Mouse (Mus musculus) neural tube, embryonic 13.5 days (tissue): ENCODE data around the gene Tnk2. TPM values are rescaled to one million over a fixed set of nuclear protein-coding genes. Genes with fewer than 3 reads are reported as not detected.

Source experiments
- ATAC-seq: fragments of 200-750 bp; cut with Nextera tagmentation; 2 replicates; pipeline ENCODE4 v1.8.0; 2017; ENCODE audit warnings: low read depth, mild to moderate bottlenecking, moderate TSS enrichment, moderate library complexity
- H3K27ac ChIP-seq: fragments of 300-500 bp; sonication (generic); replicated peaks from 2 replicates; pipeline ENCODE4 v1.5.1; 2015; ENCODE audit warnings: moderate library complexity, mild to moderate bottlenecking, inconsistent platforms
- H3K27me3 ChIP-seq: fragments of 300-500 bp; sonication (generic); 2 replicates; pipeline ENCODE4 v1.6.1; 2015; ENCODE audit warnings: mild to moderate bottlenecking, inconsistent platforms
- H3K36me3 ChIP-seq: fragments of 300-500 bp; sonication (generic); 2 replicates; pipeline ENCODE4 v1.6.1; 2015; ENCODE audit warnings: mild to moderate bottlenecking, inconsistent platforms
- H3K4me1 ChIP-seq: fragments of 300-500 bp; sonication (generic); replicated peaks from 2 replicates; pipeline ENCODE4 v1.6.1; 2015; ENCODE audit warnings: inconsistent platforms
- H3K4me2 ChIP-seq: fragments of 300-500 bp; sonication (generic); 2 replicates; pipeline ENCODE4 v1.6.1; 2015; ENCODE audit warnings: inconsistent platforms, mild to moderate bottlenecking, moderate library complexity
- H3K4me3 ChIP-seq: fragments of 300-500 bp; sonication (generic); 2 replicates; pipeline ENCODE4 v1.5.1; 2015; ENCODE audit warnings: mild to moderate bottlenecking, inconsistent platforms
- H3K9ac ChIP-seq: fragments of 300-500 bp; sonication (generic); 2 replicates; pipeline ENCODE4 v1.6.1; 2015; ENCODE audit warnings: moderate library complexity, mild to moderate bottlenecking, inconsistent platforms
- H3K9me3 ChIP-seq: fragments of 300-500 bp; sonication (generic); 2 replicates; pipeline ENCODE4 v1.6.1; 2016; ENCODE audit warnings: inconsistent platforms
- WGBS: fragments of 180-500 bp; shearing (Covaris S2); methylation state at CpG from one replicate; pipeline ENCODE4 v1.1.7; 2015; 5-methylcytosine and 5-hydroxymethylcytosine counted together
- polyA plus RNA-seq: library from polyadenylated mRNA; unstranded; fragments of >200 nt; fragmentation: Nextera tagmentation; extraction: Ambion mirVana; gene quantifications from 2 replicates; pipeline ENCODE4 v1.2.1, GENCODE M21; 2015

The Tnk2 gene
- polyA plus RNA-seq, 1 experiment from 2014 or later: 21.4 TPM

- Histone ChIP-seq H3K4me1 (no peaks in the 10 kb centered on the region), H3K9ac (no peak overlapping the region), H3K4me3 (no peak overlapping the region), H3K9me3 (no peaks in the 10 kb centered on the region), H3K27me3 (no peaks in the 10 kb centered on the region), H3K27ac (no peak overlapping the region), H3K36me3 (peaks cover 11% of the 10 kb centered on the region), H3K4me2 (no peak overlapping the region)
- WGBS: 74% methylated on average over 5 of the region's 5 CpGs
- ATAC-seq: no peak
These were observed 43.5 kb downstream of the Tnk2 start for GRCm38 (mm10) chr16:32687221-32687620.

GRCm38 (mm10) chr16:32688770-32689169, 45.1 kb downstream of the Tnk2 start:
- no peaks in the 10 kb centered on the region for H3K9me3 ChIP-seq
- H3K9ac ChIP-seq: no peak overlapping the region
- H3K4me3 ChIP-seq: no peak overlapping the region
- H3K4me2 ChIP-seq: no peak overlapping the region
- no peak overlapping the region for H3K27ac ChIP-seq
- no peak for ATAC-seq
- 55% methylated on average over 4 of the region's 4 CpGs for WGBS
- no peaks in the 10 kb centered on the region for H3K4me1 ChIP-seq
- H3K36me3 ChIP-seq: no peaks in the 10 kb centered on the region
- no peaks in the 10 kb centered on the region for H3K27me3 ChIP-seq

GRCm38 (mm10) chr16:32689501-32689900, 45.8 kb downstream of the Tnk2 start:
- no peak overlapping the region for H3K27ac ChIP-seq
- no peaks in the 10 kb centered on the region for H3K9me3 ChIP-seq
- no peak overlapping the region for H3K4me2 ChIP-seq
- H3K4me1 ChIP-seq: no peaks in the 10 kb centered on the region
- H3K36me3 ChIP-seq: no peaks in the 10 kb centered on the region
- 5% methylated on average over 9 of the region's 9 CpGs for WGBS
- no peak for ATAC-seq
- no peak overlapping the region for H3K4me3 ChIP-seq
- H3K9ac ChIP-seq: no peak overlapping the region
- H3K27me3 ChIP-seq: no peaks in the 10 kb centered on the region

GRCm38 (mm10) chr16:32696841-32697464, 53.3 kb downstream of the Tnk2 start:
- no peak for ATAC-seq
- WGBS: 51% methylated on average over 7 of the region's 7 CpGs
- Histone ChIP-seq H3K27ac (no peak overlapping the region), H3K36me3 (no peaks in the 10 kb centered on the region), H3K4me1 (no peaks in the 10 kb centered on the region), H3K9ac (no peak overlapping the region), H3K4me2 (no peak overlapping the region), H3K27me3 (no peaks in the 10 kb centered on the region), H3K9me3 (no peaks in the 10 kb centered on the region), H3K4me3 (no peak overlapping the region)

- no peaks in the 10 kb centered on the region for H3K9me3 ChIP-seq
- no peaks in the 10 kb centered on the region for H3K4me1 ChIP-seq
- no peak overlapping the region for H3K27ac ChIP-seq
- no peak overlapping the region for H3K4me2 ChIP-seq
- H3K9ac ChIP-seq: no peak overlapping the region
- no peak for ATAC-seq
- H3K4me3 ChIP-seq: no peak overlapping the region
- 92% methylated on average over 22 of the region's 22 CpGs for WGBS
- no peaks in the 10 kb centered on the region for H3K36me3 ChIP-seq
- no peaks in the 10 kb centered on the region for H3K27me3 ChIP-seq
These were observed 54.2 kb downstream of the Tnk2 start for GRCm38 (mm10) chr16:32697665-32698446.

- no peak overlapping the region for H3K27ac ChIP-seq
- ATAC-seq: no peak
- no peak overlapping the region for H3K4me3 ChIP-seq
- 26% methylated on average over 7 of the region's 7 CpGs for WGBS
- no peaks in the 10 kb centered on the region for H3K9me3 ChIP-seq
- H3K4me2 ChIP-seq: no peak overlapping the region
- H3K27me3 ChIP-seq: no peaks in the 10 kb centered on the region
- H3K9ac ChIP-seq: no peak overlapping the region
- H3K36me3 ChIP-seq: no peaks in the 10 kb centered on the region
- no peaks in the 10 kb centered on the region for H3K4me1 ChIP-seq
These were observed 54.9 kb downstream of the Tnk2 start for GRCm38 (mm10) chr16:32698550-32698949.

- Histone ChIP-seq H3K4me1 (no peaks in the 10 kb centered on the region), H3K9me3 (no peaks in the 10 kb centered on the region), H3K27ac (no peak overlapping the region), H3K36me3 (no peaks in the 10 kb centered on the region), H3K27me3 (no peaks in the 10 kb centered on the region), H3K4me3 (no peak overlapping the region), H3K9ac (no peak overlapping the region), H3K4me2 (no peak overlapping the region)
- 76% methylated on average over 9 of the region's 9 CpGs for WGBS
- no peak for ATAC-seq
These were observed 59.7 kb downstream of the Tnk2 start for GRCm38 (mm10) chr16:32703312-32703912.

GRCm38 (mm10) chr16:32705606-32706005, 61.9 kb downstream of the Tnk2 start:
- no peak overlapping the region for H3K4me3 ChIP-seq
- no peaks in the 10 kb centered on the region for H3K4me1 ChIP-seq
- no peaks in the 10 kb centered on the region for H3K27me3 ChIP-seq
- no peak overlapping the region for H3K9ac ChIP-seq
- no peak for ATAC-seq
- H3K36me3 ChIP-seq: no peaks in the 10 kb centered on the region
- H3K4me2 ChIP-seq: no peak overlapping the region
- no peaks in the 10 kb centered on the region for H3K9me3 ChIP-seq
- H3K27ac ChIP-seq: no peak overlapping the region
- 95% methylated on average over 3 of the region's 3 CpGs for WGBS

GRCm38 (mm10) chr16:32707111-32707823, 63.6 kb downstream of the Tnk2 start:
- no peak overlapping the region for H3K9ac ChIP-seq
- no peaks in the 10 kb centered on the region for H3K27me3 ChIP-seq
- no peaks in the 10 kb centered on the region for H3K36me3 ChIP-seq
- no peak for ATAC-seq
- no peak overlapping the region for H3K4me2 ChIP-seq
- H3K27ac ChIP-seq: no peak overlapping the region
- no peak overlapping the region for H3K4me3 ChIP-seq
- H3K4me1 ChIP-seq: no peaks in the 10 kb centered on the region
- no peaks in the 10 kb centered on the region for H3K9me3 ChIP-seq
- WGBS: 81% methylated on average over 17 of the region's 17 CpGs

- H3K9me3 ChIP-seq: no peaks in the 10 kb centered on the region
- H3K4me2 ChIP-seq: no peak overlapping the region
- H3K27me3 ChIP-seq: no peaks in the 10 kb centered on the region
- no peak overlapping the region for H3K27ac ChIP-seq
- H3K9ac ChIP-seq: no peak overlapping the region
- no peak overlapping the region for H3K4me3 ChIP-seq
- no peak for ATAC-seq
- no peaks in the 10 kb centered on the region for H3K4me1 ChIP-seq
- 78% methylated on average over 9 of the region's 9 CpGs for WGBS
- H3K36me3 ChIP-seq: no peaks in the 10 kb centered on the region
These were observed 64.3 kb downstream of the Tnk2 start for GRCm38 (mm10) chr16:32707824-32708456.

- H3K27ac ChIP-seq: no peak overlapping the region
- H3K9me3 ChIP-seq: no peaks in the 10 kb centered on the region
- H3K4me1 ChIP-seq: no peaks in the 10 kb centered on the region
- no peak overlapping the region for H3K4me2 ChIP-seq
- H3K4me3 ChIP-seq: no peak overlapping the region
- no peak overlapping the region for H3K9ac ChIP-seq
- no peak for ATAC-seq
- WGBS: 73% methylated on average over 10 of the region's 10 CpGs
- no peaks in the 10 kb centered on the region for H3K36me3 ChIP-seq
- H3K27me3 ChIP-seq: no peaks in the 10 kb centered on the region
These were observed 64.9 kb downstream of the Tnk2 start for GRCm38 (mm10) chr16:32708457-32709033.
